Mouse (Mus musculus): ENCODE measurements around the gene Atxn1.

GRCm38 (mm10) chr13:45649197-45649812, 315.5 kb downstream of the Atxn1 start:
- TF ChIP-seq POLR2A (IDR thresholded peaks at IDR 0.05; ENCODE audit: control insufficient read depth in 1 of 2, insufficient read depth in 1 of 2, low read depth in 1 of 2, low read length in 2 of 2, poor library complexity in 1 of 2) (no peak), MXI1 (IDR thresholded peaks at IDR 0.05; ENCODE audit: low read depth, low read length) (no peak), GABPA (IDR thresholded peaks at IDR 0.05; ENCODE audit: low read depth, low read length) (no peak), GATA1 (IDR thresholded peaks at IDR 0.05; ENCODE audit: low read depth, low read length) (no peak)
